Mouse (Mus musculus) embryonic facial prominence, embryonic 13.5 days (tissue): ENCODE results near the gene Kcnh4. TPM values are rescaled to one million over a fixed set of nuclear protein-coding genes. Genes with fewer than 3 reads are reported as not detected.

Experiments
- polyA plus RNA-seq: library from polyadenylated mRNA; unstranded; fragments of >200 nt; fragmentation: Nextera tagmentation; extraction: Ambion mirVana; gene quantifications from 2 replicates; pipeline ENCODE4 v1.2.1, GENCODE M21; 2015

The Kcnh4 gene
- polyA plus RNA-seq, 1 experiment from 2014 or later, result 0.14 TPM

Other genes starting within 250 kb of the Kcnh4 start
- gene Acly, start 231.9 kb downstream of the Kcnh4 start, polyA plus RNA-seq, result 138 and 141 TPM in 2 replicates
- gene Ttc25, start 214.3 kb downstream of the Kcnh4 start, polyA plus RNA-seq, result 0.66 and 0.80 TPM in 2 replicates
- gene Cnp, start 185.0 kb downstream of the Kcnh4 start, polyA plus RNA-seq, result 28.0 and 31.4 TPM in 2 replicates
- 78.9 and 79.0 TPM in 2 replicates for gene Nkiras2, start 140.7 kb downstream of the Kcnh4 start, polyA plus RNA-seq
- 277 and 293 TPM in 2 replicates for gene Dnajc7, start 139.8 kb downstream of the Kcnh4 start, polyA plus RNA-seq
- gene Zfp385c, start 67.5 kb downstream of the Kcnh4 start, polyA plus RNA-seq, result 1.7 and 2.3 TPM in 2 replicates
- 3.4 and 5.2 TPM in 2 replicates for gene Dhx58, start 55.7 kb downstream of the Kcnh4 start, polyA plus RNA-seq
- 54.9 and 61.0 TPM in 2 replicates for gene Kat2a, start 47.5 kb downstream of the Kcnh4 start, polyA plus RNA-seq
- 0.39 TPM in 1 of 2 replicates, not detected in the other for gene Hspb9, start 46.1 kb downstream of the Kcnh4 start, polyA plus RNA-seq
- gene Rab5c, start 21.7 kb downstream of the Kcnh4 start, polyA plus RNA-seq, result 21.0 and 28.5 TPM in 2 replicates
- not detected in 2 replicates for gene Hcrt, start 3.0 kb upstream of the Kcnh4 start, polyA plus RNA-seq
- 6.3 and 7.0 TPM in 2 replicates for gene Ghdc, start 11.0 kb upstream of the Kcnh4 start, polyA plus RNA-seq
- 19.1 and 19.9 TPM in 2 replicates for gene Stat5b, start 90.8 kb upstream of the Kcnh4 start, polyA plus RNA-seq
- gene Stat5a, start 99.4 kb upstream of the Kcnh4 start, polyA plus RNA-seq, result 4.9 and 6.6 TPM in 2 replicates
- gene Stat3, start 179.6 kb upstream of the Kcnh4 start, polyA plus RNA-seq, result 40.7 and 48.3 TPM in 2 replicates
- 152 and 169 TPM in 2 replicates for gene Cavin1, start 210.9 kb upstream of the Kcnh4 start, polyA plus RNA-seq
- gene Atp6v0a1, start 249.5 kb upstream of the Kcnh4 start, polyA plus RNA-seq, result 33.2 and 38.8 TPM in 2 replicates